Mouse (Mus musculus) gastrocnemius, postnatal 14 days (tissue): ENCODE data around the gene Hjurp. TPM values are rescaled to one million over a fixed set of nuclear protein-coding genes. Genes with fewer than 3 reads are reported as not detected.
"Not testable (repeated sequence)": the region's sequence is repeated elsewhere in the genome, so short reads cannot be mapped to it uniquely, and the experiment has no call there.

Experiments used
- DNase-seq: peaks from one replicate; pipeline ENCODE4 v3.0.0; 2021; ENCODE audit warnings: mixed read lengths
- intact Hi-C: fragments of 180-260 bp; cut with DNase I; formaldehyde crosslinking; loops from one replicate; pipeline ENCODE4 v1.15.1; 2025; ENCODE audit warnings: low total_unique reads
- total RNA-seq, 2 experiments: library from RNA; stranded (reverse); gene quantifications; 2 replicates each; pipeline ENCODE4 v1.2.3; 2021

Gene Hjurp
- total RNA-seq, 2 experiments from 2014 or later, result 16.8 to 17.1 TPM

DNA sequence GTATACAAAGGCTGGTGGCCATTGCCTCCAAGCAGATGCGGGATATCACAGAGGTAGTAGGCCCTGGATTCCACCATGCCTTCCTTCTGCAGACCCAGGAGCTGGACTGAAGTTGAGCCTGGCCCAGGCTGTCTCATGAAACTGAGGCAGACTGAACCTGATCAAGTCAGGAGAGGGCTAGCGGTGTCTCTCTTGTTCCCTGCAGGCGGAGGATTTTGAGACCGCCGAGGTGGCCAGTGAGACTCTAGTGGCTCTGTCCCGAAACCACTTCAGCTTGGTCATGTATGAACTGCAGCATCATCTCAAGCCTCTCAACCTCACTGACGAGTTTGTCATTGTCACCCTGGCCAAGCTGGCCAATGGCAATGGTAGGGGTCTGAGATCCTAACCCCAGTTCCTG, 47.0 kb downstream of the Hjurp start:
- intact Hi-C loops, result no loop called here
- no peak for DNase-seq

DNA sequence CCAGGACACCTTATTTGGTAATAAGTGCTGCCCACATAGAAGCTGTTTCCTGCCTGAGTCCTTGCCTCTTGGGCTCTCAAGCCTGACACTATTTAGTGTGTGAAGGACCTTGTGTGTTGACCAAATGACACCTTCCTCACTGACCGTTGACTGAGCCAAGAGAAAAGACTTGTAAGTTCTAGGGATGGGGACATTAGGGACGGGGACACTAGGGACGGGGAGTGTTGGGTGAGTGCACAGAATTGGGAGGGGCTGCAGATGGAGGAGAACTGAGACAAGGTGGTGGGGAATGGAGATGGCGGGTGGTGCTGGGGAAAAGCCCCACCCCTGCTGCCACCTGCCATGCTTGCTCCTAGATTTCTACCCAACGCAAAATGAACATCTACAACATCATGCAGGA, 47.4 kb downstream of the Hjurp start:
- intact Hi-C loops, result no loop called here
- DNase-seq, result no peak

DNA sequence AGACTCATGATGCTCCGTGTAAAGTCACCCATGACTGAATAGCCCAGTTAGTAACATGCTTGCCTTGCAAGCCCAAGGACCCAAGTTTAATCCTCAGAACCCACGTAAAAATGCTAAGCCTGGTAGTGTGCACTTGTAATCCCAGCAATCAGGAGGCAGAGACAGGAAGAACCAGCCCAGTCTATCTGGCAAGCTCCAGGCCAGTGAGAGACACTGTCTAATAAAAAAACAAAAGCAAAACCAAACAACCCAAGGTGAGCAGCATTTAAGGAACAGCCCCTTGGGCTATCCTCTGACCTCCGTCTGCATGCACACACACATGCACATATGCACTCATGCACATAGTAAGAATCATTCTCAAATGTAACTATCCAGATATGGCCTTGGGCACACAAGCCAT, 47.9 kb downstream of the Hjurp start:
- no peak for DNase-seq
- intact Hi-C loops, result no loop called here

DNA sequence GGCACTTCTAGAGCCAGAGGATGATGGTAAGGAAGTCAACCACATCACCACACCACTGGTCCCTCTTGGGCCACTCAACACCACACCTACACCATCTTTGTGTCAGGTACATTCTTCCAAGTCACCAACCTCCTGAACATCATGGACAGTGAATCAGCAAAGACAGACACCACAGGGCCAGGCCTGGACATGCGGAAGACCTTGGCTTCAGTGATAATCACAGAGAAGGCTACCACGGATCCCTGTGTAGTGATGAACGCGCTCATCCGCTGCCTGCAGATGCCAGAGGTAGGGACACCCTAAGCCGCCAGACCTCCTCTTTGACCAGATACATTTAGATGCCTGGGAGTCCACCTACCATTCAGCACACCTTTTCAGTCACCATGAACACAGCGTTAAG, 49.3 kb downstream of the Hjurp start:
- intact Hi-C loops, result no loop called here
- DNase-seq, result no peak

DNA sequence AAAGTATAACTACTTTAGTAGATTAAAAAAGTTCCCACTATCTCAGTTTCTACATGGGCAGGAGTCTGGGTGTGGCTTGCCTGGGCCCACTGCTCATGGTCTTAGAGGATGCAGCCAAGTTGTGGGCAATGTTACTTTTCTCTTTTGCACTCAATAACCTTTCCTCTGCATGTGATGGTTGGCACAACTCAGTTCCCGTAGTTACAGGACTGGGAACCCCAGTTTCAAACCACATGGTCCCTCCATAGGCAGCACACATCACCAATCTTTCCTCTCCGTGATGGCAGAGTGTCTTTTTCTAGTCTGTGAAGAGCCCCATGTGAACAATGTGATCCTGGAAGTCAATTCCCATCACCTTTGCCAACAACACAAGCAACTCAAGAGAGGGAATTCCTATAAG, 50.0 kb downstream of the Hjurp start:
- no peak for DNase-seq
- intact Hi-C loops, result no loop called here

DNA sequence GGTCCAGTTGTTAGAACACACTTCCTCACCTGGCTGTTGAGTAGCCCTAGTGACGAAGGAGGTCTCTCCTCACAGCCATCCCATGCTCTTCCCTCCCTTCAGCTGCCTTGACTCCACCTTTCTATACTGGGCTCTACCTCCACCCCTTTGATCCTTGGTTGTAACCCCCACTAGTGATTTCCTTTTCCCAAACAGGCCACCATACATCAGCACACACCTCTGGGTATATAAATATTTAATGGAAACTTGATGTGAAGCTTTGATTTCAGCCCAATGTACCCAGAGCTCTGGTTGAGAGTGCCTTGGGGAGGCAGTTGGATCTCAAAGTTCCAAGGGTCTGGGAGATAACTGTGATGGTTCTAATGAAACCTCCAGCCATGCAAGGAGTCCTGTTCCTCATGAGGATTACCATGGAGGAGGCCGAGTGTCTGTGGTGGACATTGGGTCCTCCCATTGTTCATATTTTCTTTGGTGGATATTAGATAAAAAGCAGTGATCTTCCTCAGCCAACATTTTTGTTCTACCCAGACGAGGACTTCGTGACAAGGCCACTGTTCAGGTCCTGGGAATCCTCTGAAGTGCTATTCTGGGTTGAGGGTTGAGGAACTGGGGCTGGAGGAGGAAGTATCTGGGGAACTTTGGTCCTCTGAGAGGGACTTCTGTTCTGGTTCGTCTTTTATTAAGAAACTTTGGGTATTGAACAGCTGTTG, 50.6 kb downstream of the Hjurp start, which contains the start of gene Mroh2a:
Gene Mroh2a (plus strand): TSS at position 317 of the 710 bp plus-strand sequence.
- intact Hi-C loops, result no loop called here
- DNase-seq, result no peak

DNA sequence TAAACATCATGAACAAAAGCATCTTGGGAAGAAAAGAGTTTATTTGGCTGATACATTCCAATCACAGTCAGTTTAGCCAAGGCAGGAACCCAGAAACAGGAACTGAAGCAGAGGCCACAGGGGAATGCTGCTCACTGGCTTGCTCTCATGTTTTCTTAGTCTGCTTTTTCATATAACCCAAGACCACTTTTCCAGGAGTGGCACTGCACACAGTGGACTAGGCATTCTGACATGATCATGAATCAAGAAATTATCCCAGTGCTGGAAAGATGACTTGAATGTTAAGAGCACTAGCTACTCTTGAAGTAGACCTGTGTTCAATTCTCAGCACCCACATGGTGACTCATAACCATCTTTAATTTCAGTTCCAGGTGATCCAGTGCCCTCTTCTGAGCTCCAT, 51.7 kb downstream of the Hjurp start:
- DNase-seq, result no peak
- intact Hi-C loops, result no loop called here

DNA sequence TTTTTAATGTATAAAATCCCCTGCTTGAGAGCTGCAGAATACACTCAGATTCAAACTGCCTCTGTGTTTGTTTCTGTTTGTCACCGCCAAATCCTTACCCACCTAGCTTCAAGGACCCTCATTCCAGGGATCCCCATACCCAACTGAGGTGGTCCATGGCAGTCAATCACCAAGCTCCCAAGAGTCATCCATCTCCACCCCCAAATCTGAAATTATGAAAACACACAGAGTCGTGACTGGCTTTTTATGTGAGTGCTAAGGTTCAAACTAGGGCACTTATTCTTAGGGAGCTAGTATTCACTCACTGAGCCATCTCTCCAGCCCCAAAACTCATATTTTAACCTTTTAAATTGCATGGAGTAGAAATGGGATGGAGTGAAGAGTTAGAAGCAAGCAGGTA, 52.1 kb downstream of the Hjurp start:
- not testable (repeated sequence) for DNase-seq

DNA sequence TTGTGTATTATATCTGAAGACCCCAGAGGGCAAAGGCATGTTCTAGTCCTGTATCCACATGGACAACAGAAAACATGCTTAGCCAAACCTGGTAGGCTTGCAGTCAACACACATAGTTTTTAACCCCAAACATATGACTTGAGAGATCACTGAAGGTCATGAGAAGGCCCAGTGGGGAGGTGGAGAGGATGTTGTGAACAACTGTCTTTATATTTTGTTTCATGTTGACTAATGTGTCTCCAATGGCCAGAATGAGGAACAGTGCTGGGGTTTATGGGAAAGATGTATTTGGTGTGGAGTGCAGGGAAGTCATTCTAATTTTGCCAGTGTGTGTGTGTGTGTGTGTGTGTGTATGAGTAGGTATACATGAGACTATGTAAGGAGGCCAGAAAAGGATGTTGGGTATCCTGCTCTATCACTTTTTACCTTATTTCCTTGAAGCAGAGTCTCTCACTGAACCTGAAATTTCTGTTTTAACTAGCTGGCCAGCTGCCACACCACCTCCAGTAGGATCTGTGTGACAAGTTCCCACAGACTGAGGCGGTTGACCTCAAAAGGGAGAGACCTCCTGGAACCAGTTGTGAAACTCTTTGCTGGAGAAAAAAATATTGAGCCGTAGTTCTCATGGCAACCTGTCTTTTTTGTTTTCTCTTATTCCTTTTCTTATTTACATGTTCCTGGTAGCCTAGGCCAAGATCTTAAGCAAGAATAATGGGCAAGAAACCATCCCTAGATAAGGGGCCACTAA, 53.2 kb downstream of the Hjurp start:
- no peak for DNase-seq
- intact Hi-C loops, result no loop called here

More for the DNA sequence above, 52.1 kb downstream of the Hjurp start:
- intact Hi-C loops, result not testable (repeated sequence)

DNA sequence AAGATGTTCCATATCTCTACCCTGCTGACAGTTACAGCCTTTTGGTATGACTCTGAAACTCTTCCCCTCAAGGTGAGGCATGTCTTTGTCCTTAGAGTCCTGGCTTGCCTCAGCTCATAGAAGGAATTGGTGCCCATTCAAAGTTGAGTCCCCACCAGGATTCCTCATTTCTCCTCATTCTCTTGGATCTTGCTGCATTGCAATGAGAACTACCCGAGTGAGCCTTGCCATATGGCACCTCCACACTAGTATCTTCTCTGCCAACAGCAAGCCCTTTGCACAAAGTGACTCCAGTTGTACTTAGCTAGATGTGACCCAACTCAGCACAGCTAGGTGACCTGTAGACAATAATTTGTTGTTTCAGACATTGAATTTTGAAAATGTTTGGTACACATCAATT, 53.8 kb downstream of the Hjurp start:
- intact Hi-C loops, result no loop called here
- no peak for DNase-seq

DNA sequence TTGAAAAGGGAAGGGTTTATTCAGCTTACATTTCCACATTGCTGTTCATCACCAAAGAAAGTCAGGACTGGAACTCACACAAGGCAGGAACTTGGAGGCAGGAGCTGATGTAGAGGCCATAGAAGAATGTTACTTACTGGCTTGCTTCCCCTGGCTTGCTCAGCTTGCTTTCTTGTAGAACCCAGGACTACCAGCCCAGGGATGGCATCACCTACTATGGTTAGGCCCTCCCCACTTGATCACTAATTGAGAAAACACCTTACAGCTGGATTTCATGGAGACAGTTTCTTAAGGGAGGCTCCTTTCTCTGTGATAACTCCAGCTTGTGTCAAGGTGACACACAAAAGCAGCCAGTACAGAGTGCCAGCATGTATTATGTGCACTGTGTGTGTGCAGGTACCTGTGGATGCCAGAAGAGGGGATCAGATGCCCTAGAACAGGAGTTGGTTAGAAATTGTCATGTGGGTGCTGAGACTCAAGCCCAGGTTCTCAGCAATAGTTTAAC, 54.4 kb downstream of the Hjurp start:
- DNase-seq, intact Hi-C loops: not testable (repeated sequence)

DNA sequence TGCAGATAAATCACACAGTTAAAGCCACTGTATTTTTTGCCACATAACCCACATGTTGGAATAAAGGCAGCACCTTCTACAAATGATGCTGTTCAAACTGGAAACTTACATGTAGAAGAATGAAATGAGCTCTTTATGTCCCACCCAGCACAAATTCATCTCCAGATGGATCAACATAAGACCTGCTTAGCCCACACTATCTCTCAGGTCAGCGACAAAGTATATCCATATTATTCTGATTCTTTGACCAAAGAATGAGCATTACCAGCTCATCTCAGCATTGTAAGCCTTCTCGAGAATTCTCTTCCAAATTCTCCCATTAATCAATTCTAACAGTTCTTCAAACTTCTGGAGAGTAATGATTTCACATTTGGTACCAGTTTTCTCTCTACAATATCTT, 55.2 kb downstream of the Hjurp start:
- DNase-seq, result no peak
- intact Hi-C loops, result no loop called here

DNA sequence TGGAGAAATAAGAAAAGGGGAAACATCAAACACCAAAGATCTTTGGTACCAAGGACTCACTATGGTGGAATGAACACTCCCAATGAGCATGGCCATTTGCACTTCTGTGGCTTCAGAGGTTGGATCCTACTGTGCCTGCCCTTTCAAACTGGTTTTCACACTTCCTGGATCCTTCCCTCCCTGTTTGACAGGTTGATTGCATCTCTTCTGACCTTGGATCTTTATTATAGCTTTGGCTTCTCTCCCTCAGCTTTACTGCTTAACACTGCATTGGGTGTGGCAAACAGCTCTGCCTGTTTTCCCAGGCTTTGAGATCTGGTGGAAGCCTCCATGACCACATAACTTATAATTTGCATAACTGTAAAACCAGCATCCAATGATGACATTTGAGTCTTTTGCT, 57.1 kb downstream of the Hjurp start:
- no peak for DNase-seq

DNA sequence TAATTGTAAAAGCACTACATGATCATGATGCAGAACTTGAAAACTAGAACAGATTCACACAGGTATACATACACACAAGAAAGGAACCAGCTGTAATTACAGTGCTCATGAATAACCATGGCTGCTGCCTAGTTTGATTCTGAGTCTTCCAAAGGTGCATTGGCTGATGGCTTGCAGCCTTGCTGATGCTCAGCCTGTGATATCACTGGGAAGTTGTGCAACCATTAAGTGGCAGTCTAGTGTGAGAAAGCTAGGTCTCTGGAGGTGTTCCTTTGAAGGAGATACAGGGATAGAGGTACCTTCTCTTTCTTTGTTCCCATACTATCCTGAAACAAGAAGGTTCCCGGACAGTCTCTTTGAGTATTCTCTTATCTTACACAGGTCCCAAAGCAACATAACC, 58.4 kb downstream of the Hjurp start:
- DNase-seq, result no peak
- intact Hi-C loops, result no loop called here

More for the DNA sequence above, 57.1 kb downstream of the Hjurp start:
- intact Hi-C loops, result no loop called here

DNA sequence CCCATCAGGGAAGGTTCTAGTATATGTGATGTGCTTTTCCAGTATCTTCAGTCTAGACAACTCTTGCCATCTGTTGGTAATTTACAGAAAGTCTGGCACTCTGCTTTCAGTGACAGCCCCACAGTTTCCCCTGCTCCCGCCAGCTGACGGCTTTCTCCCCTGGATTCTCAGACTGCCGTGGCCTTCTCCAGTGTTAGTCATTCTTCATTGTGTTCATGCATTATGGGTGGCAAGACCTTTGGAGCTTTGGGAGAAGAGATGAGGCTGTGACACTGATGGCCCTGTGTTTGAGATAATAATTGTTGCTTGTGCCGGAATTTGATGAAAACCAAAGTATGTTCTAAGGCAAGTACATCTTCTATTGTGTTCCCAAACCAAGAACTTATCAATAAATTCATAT, 58.8 kb downstream of the Hjurp start:
- DNase-seq, result no peak
- intact Hi-C loops, result no loop called here

DNA sequence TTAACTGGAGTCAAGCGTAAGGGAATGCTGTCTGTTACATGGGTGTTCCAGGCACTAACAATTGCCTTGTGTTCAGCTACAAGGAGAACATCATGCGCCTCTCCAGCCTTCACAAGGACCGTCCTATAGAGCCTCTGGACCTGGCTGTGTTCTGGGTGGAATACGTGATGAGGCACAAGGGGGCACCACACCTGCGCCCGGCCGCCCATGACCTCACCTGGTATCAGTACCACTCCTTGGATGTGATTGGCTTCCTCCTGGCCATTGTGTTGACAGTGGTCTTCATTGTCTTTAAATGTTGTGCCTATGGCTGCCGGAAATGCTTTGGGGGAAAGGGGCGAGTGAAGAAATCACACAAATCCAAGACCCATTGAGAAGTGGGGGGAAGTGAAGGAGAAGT, 59.4 kb downstream of the Hjurp start:
- intact Hi-C loops, result no loop called here
- no peak for DNase-seq

DNA sequence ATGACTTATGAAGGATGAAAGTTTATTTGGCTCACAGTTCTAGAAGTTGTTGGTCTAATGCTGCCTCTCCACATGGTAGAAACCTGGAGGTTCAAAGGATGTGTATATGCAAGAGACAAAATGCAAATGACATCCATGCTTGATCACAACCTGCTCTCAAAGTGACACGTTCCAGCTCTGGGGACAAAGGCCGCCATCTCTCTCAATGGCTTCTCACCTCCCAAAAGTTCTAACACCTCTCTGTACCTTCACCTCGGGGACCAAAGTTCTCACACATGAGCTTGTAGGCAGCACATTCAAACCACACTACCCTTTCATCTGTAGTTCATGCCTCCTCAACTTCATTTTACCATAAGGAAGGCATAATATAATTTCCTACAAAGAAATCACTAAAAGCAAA, 59.9 kb downstream of the Hjurp start:
- DNase-seq, result no peak
- intact Hi-C loops, result no loop called here

DNA sequence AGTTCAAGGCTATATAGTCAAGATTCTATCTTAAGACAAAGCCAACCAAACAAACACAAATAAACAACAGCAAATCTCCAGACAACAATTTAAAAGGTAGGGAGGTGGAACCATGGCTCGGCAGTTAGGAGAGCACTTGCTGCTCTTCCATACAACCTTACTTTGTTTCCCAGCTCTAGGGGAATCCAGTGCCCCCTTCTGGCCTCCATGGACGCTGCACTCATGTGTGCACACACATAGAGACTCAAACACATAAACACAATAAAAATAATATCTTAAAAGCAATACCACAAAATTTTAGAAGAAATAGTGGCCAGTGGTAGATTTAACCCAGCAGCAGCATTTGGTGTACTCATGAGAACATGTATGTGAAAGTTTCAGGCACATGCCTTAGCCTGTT, 60.3 kb downstream of the Hjurp start:
- intact Hi-C loops, result no loop called here
- no peak for DNase-seq

DNA sequence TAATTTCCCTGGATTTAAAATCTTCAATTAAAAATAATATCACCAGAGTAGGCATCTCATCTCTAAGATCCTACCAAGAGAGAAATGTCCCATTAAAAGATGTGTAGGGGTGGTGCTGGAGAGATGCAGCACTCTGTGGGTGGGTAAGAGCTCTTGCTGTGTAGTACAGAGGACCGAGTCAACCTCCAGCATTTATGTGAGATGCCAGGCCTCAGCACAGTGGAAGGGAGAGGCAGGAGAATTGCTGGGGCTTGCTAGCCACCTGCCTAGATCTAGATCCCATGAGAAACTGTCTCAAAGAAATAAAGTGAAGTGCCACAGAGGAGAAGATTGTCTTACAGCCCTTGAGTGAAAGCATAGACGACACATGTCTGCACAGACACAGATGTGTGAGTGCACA, 60.9 kb downstream of the Hjurp start:
- no peak for DNase-seq
- intact Hi-C loops, result no loop called here

DNA sequence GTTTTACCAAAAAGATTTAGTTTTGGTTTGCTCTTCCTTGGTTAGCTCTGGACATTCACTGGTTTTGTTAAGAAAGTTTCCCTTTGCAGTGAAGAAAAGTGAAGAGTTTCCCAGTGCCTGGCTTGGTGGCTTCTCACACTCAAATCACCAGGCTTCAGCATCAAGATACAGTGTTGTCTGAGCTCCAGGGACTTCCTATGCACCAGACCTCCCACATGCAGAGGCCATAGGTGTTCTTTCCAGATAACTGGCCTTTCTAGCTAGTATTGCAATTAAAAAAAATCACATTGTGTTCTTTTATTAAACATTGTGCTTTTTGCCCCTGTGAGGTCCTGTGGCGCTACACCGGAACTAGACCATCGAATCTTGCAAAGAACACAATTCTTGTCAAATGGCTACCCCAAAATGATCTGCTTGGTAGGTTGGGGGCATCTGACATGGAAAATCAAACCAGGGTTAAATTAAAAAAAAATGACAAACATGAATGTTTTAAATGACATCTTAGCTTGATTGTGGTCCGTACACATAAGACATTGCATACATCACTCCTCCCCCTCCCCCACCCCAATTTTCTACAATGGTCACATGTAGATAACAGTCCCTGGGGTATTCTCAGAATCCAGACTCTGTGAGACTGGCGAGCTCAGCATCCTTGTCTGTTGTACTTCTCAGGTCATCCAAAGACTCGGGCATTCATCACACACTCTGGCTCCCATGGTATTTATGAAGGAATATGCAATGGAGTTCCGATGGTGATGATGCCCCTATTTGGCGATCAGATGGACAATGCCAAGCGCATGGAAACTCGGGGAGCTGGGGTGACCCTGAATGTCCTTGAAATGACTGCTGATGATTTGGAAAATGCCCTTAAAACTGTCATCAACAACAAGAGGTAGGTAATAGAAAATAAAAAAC, 61.7 kb downstream of the Hjurp start:
- DNase-seq, result no peak

More for the DNA sequence above, 61.7 kb downstream of the Hjurp start:
- intact Hi-C loops, result no loop called here
